12 mouse cellular contexts compared by ENCODE assay signal in the genomic region with DNA sequence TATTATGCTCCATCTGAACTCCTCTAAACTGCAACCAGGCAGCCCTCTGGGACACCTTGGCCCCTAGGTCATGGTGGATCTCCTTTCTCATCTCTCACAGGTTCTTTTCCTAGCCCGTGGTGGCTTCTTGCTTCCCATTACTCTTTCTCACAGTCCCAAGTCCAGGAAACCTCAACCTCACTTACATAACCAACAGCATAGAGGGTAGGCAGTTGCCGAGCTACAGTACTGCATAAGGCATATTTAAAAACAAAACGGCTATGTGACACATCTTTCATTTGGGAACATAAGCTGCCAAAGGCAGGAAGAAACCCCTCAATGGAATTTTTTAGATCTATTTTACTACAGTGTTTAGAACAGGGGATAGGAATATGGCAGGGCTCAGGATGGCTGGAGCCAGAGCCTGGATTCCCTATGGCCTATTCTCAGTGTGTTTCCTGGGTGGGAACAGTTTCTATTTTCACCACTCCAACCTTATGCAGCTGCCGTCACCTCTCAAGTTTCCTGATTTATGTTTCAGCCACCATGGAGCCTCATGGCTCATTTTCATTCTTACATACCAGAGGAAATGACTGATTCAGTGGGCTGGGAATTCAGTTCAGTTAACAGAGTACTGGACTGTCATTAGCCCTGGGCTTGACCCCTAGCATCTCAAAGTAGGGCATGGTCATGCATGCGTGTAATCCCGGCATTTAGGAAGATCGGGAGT.
DNase-seq lines count a peak whose midpoint lies in the region; ATAC-seq lines count a peak whose summit lies in the region.
"Had no signal": no experiment of that assay in that cellular context is flagged by ENCODE, and none has a peak within 500 bp of the region (broad histone marks: within the 10 kb centered on the region; RNA-seq: fewer than 3 reads in every experiment).

No protein-coding gene starts in this region.

- WGBS in kidney, embryonic 16.5 days, result 27% methylated on average over 7 of the region's 7 CpGs

- H3K9me3 ChIP-seq in kidney, embryonic 16.5 days (ENCODE audit: low read length), result no peaks in the 10 kb centered on the region
- H3K9me3 ChIP-seq: hindbrain, embryonic 13.5 days had no signal

- no peaks in the 10 kb centered on the region for H3K27me3 ChIP-seq in kidney, embryonic 16.5 days (ENCODE audit: insufficient read depth, low read length)
- H3K27me3 ChIP-seq: hindbrain, embryonic 13.5 days had no signal

- peak; percentile 65 for ATAC-seq in frontal cortex, adult (ENCODE audit: low TSS enrichment)
- ATAC-seq in kidney, embryonic 16.5 days (ENCODE audit: low FRiP score, low TSS enrichment), result peak; percentile 92

- no peaks in the 10 kb centered on the region for H3K36me3 ChIP-seq in kidney, embryonic 16.5 days (ENCODE audit: insufficient read depth, low read length)
- H3K36me3 ChIP-seq: hindbrain, embryonic 13.5 days had no signal

- no peak overlapping the region for H3K4me2 ChIP-seq in kidney, embryonic 16.5 days (replicated peaks; ENCODE audit: low read depth, low read length)
- H3K4me2 ChIP-seq: hindbrain, embryonic 13.5 days had no signal

- H3K4me3 ChIP-seq in kidney, embryonic 16.5 days (ENCODE audit: low read length), result no peak overlapping the region
- H3K4me3 ChIP-seq: hindbrain, embryonic 13.5 days had no signal

- peak overlapping the region; percentile 21 for H3K27ac ChIP-seq in kidney, embryonic 16.5 days (ENCODE audit: low read length)
- H3K27ac ChIP-seq: hindbrain, embryonic 13.5 days had no signal

- H3K9ac ChIP-seq in kidney, embryonic 16.5 days (replicated peaks; ENCODE audit: low read length), result no peak overlapping the region
- H3K9ac ChIP-seq: hindbrain, embryonic 13.5 days had no signal

- H3K4me1 ChIP-seq in kidney, embryonic 16.5 days (ENCODE audit: insufficient read depth, low read length), result peaks cover 14% of the 10 kb centered on the region
- H3K4me1 ChIP-seq: hindbrain, embryonic 13.5 days had no signal

- no peak for DNase-seq in frontal cortex, postnatal 25 days (ENCODE audit: low spot score in 2 of 2)
- DNase-seq in 3T3-L1 (ENCODE audit: low read depth, low spot score), result peak; percentile 84
- peak; percentile 22 for DNase-seq in embryo, embryonic 10.5 days (ENCODE audit: low spot score)
- DNase-seq in spleen, postnatal 14 days (ENCODE audit: low spot score in 2 of 2), result no peak
- no peak for DNase-seq in spleen, postnatal 36 days (ENCODE audit: low spot score in 2 of 2)
- no peak for DNase-seq in cerebellum, adult 11-12 months
- DNase-seq: cerebellum, adult 9-11 months; lung, postnatal 36 days; thymus, postnatal 4 days had no signal

Comparison
In these comparisons a context has a peak if more than half of its experiments do, and no peak if none do; other contexts are left out.
1. DNase-seq: peak in 3T3-L1 (single experiment) and embryo, embryonic 10.5 days (single experiment); none in frontal cortex, postnatal 25 days (0 of 2), spleen, postnatal 14 days (0 of 2), spleen, postnatal 36 days (0 of 2) and cerebellum, adult 11-12 months (single experiment).